Comparison of ENCODE assay signal across 31 mouse cellular contexts in the genomic region with DNA sequence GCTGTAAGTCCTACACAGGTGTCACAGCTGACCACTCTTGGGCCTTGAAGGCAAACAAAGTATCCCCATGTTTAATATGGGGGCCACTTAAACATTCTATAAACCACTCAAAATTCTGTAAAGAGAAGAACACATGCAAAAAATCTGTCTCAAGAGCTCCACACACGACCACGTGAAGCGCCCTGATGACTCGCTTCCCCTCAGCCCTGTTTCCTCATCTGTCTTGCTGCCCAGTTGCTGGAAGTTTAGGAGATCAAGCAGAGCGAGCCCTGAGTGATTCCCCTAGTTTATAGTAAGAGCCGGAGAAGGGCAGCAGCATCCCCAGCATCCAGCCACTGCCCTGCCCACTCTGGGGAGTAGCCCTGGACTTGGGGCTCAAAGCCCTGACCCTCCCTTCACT. TPM values are rescaled to one million over a fixed set of nuclear protein-coding genes. Genes with fewer than 3 reads are reported as not detected.
DNase-seq lines count a peak whose midpoint lies in the region; ATAC-seq and TF ChIP-seq lines count a peak whose summit lies in the region.
"Had no signal": no experiment of that assay in that cellular context is flagged by ENCODE, and none has a peak within 500 bp of the region (broad histone marks: within the 10 kb centered on the region; RNA-seq: fewer than 3 reads in every experiment).

No protein-coding gene starts in this region.

- H3K27ac ChIP-seq in hindbrain, embryonic 13.5 days: peak overlapping the region; percentile 73; the same call in 1 of the 2 replicates
- no peak overlapping the region for H3K27ac ChIP-seq in hindbrain, embryonic 10.5 days
- H3K27ac ChIP-seq in left cerebral cortex, adult 2 months: peak overlapping the region; percentile 6; the same call in 1 of the 2 replicates
- H3K27ac ChIP-seq in macrophage: peak overlapping the region; percentile 55
- H3K27ac ChIP-seq: gastrocnemius, adult 2 months; liver, embryonic 14.5 days; neural tube, embryonic 12.5 days had no signal

- H3K27me3 ChIP-seq in hindbrain, embryonic 13.5 days: no peaks in the 10 kb centered on the region
- H3K27me3 ChIP-seq in hindbrain, embryonic 10.5 days (ENCODE audit: insufficient read depth, poor library complexity, severe bottlenecking): no peaks in the 10 kb centered on the region
- H3K27me3 ChIP-seq: neural tube, embryonic 12.5 days had no signal

- H3K9me3 ChIP-seq in hindbrain, embryonic 13.5 days: no peaks in the 10 kb centered on the region
- no peaks in the 10 kb centered on the region for H3K9me3 ChIP-seq in hindbrain, embryonic 10.5 days
- H3K9me3 ChIP-seq: neural tube, embryonic 12.5 days had no signal

- no peak for TF ChIP-seq CTCF in left cerebral cortex, adult 2 months (IDR thresholded peaks at IDR 0.05)

- ATAC-seq in hindbrain, embryonic 13.5 days (ENCODE audit: low FRiP score): no peak
- ATAC-seq in activated CD4-positive, CD25-positive, alpha-beta regulatory T cell, adult 4 months: no peak
- ATAC-seq: forebrain, embryonic 16.5 days; inflammation-experienced regulatory T-cells, adult 6 months had no signal

- intact Hi-C loops in left cerebral cortex, adult 2 months (cut with DNase I): loop anchor here (2.0 kb wide), 1 partner anchor 27 kb away; no protein-coding TSS in a partner anchor
- intact Hi-C loops in left cerebral cortex, postnatal 36 days (cut with DNase I): no loop called here

- no peak for DNase-seq in hindbrain, embryonic 10.5 days (ENCODE audit: low spot score)
- DNase-seq in left cerebral cortex, adult 2 months (ENCODE audit: extremely low spot score in 1 of 2, low spot score in 2 of 2): no peak
- no peak for DNase-seq in left cerebral cortex, postnatal 36 days (ENCODE audit: low spot score in 2 of 2)
- peak; percentile 55 for DNase-seq in 3T3-L1 (ENCODE audit: low read depth, low spot score)
- DNase-seq: cerebellum, adult 11 months; gastrocnemius, postnatal 36 days; heart, adult 18-20 months; heart, postnatal 36 days; kidney, adult 11 months; kidney, postnatal 14 days; layer of hippocampus, postnatal 36 days; liver; lung, adult 2 months; lung, postnatal 10 days; thymus, adult 2 months; thymus, postnatal 36 days had no signal

- no peak overlapping the region for H3K4me2 ChIP-seq in hindbrain, embryonic 13.5 days
- H3K4me2 ChIP-seq: heart, embryonic 11.5 days; neural tube, embryonic 12.5 days had no signal

- H3K4me3 ChIP-seq in hindbrain, embryonic 13.5 days: no peak overlapping the region
- no peak overlapping the region for H3K4me3 ChIP-seq in hindbrain, embryonic 10.5 days
- H3K4me3 ChIP-seq in left cerebral cortex, adult 2 months: peak overlapping the region; percentile 46
- H3K4me3 ChIP-seq in macrophage (ENCODE audit: inconsistent target): no peak overlapping the region
- H3K4me3 ChIP-seq: erythroblast, embryonic 14.5 days; gastrocnemius, adult 2 months; neural tube, embryonic 12.5 days had no signal

- peaks cover 100% of the 10 kb centered on the region for H3K79me2 ChIP-seq in macrophage (ENCODE audit: inconsistent target)

- H3K4me1 ChIP-seq in hindbrain, embryonic 13.5 days (replicated peaks): peaks cover 49% of the 10 kb centered on the region
- peaks cover 24% of the 10 kb centered on the region for H3K4me1 ChIP-seq in hindbrain, embryonic 10.5 days (replicated peaks)

- WGBS in hindbrain, embryonic 13.5 days: 91% methylated on average over 6 of the region's 6 CpGs
- WGBS in hindbrain, embryonic 10.5 days: 89% methylated on average over 6 of the region's 6 CpGs
- WGBS in macrophage (ENCODE audit: missing documents): 50% methylated on average over 6 of the region's 6 CpGs

- peaks cover 34% of the 10 kb centered on the region for H3K36me3 ChIP-seq in hindbrain, embryonic 13.5 days
- H3K36me3 ChIP-seq in hindbrain, embryonic 10.5 days: peaks cover 54% of the 10 kb centered on the region
- peaks cover 47% of the 10 kb centered on the region for H3K36me3 ChIP-seq in macrophage (ENCODE audit: inconsistent target)

- H3K9ac ChIP-seq in hindbrain, embryonic 13.5 days: 0 out of 2 replicates have a peak overlapping the region, but pooled peaks have one; percentile 65
- H3K9ac ChIP-seq: liver, embryonic 14.5 days had no signal

RNA-seq across cellular contexts. Expression of a gene that starts 28.5 kb away (rescaled TPM):
- polyA plus RNA-seq in hindbrain, embryonic 13.5 days (2015; fragmentation: Nextera tagmentation; extraction: Ambion mirVana): 17.7 and 18.4 TPM in 2 replicates
- 11.2 and 12.1 TPM in 2 replicates for polyA plus RNA-seq in hindbrain, embryonic 10.5 days (2016; fragmentation: Nextera tagmentation; extraction: Ambion mirVana)
- 10 to 100 TPM; 72.8 to 94.8 TPM for total RNA-seq in left cerebral cortex, adult 2 months (2021)
- total RNA-seq in left cerebral cortex, postnatal 36 days (2021): 10 to 100 TPM; 76.2 to 83.6 TPM
- 100 to 1,000 TPM in 6 of 26 experiments, 10 to 100 TPM in 20; 15.1 to 153 (median 46.5) TPM for total RNA-seq in macrophage (2018; cell fraction: chromatin; rRNA removed)
- total RNA-seq in macrophage (2018; cell fraction: cytosol; rRNA removed): 100 to 1,000 TPM in 21 of 26 experiments, 10 to 100 TPM in 5; 87.5 to 220 (median 133) TPM
- 100 to 1,000 TPM in 10 of 26 experiments, 10 to 100 TPM in 16; 43.1 to 161 (median 92.0) TPM for total RNA-seq in macrophage (2018; cell fraction: nucleus; rRNA removed)
- polyA plus RNA-seq in macrophage (2018): 96.5 to 136 TPM (median 117 TPM) in 3 replicates
- 1 to 10 TPM; 1.2 TPM for polyA plus RNA-seq in activated CD4-positive, CD25-positive, alpha-beta regulatory T cell, adult 4 months (2017; shearing (Covaris generic))

RNA-seq across cellular contexts. Expression of a gene that starts 36.7 kb away (rescaled TPM):
- 31.6 and 31.9 TPM in 2 replicates for polyA plus RNA-seq in hindbrain, embryonic 13.5 days (2015; fragmentation: Nextera tagmentation; extraction: Ambion mirVana)
- 62.0 and 69.7 TPM in 2 replicates for polyA plus RNA-seq in hindbrain, embryonic 10.5 days (2016; fragmentation: Nextera tagmentation; extraction: Ambion mirVana)
- total RNA-seq in left cerebral cortex, adult 2 months (2021): 10 to 100 TPM; 32.0 to 33.2 TPM
- 10 to 100 TPM; 32.5 to 33.1 TPM for total RNA-seq in left cerebral cortex, postnatal 36 days (2021)
- total RNA-seq in macrophage (2018; cell fraction: chromatin; rRNA removed): 10 to 100 TPM; 11.9 to 35.7 (median 20.8) TPM
- total RNA-seq in macrophage (2018; cell fraction: cytosol; rRNA removed): 10 to 100 TPM; 32.5 to 64.4 (median 49.7) TPM
- total RNA-seq in macrophage (2018; cell fraction: nucleus; rRNA removed): 10 to 100 TPM; 15.0 to 45.8 (median 31.4) TPM
- polyA plus RNA-seq in macrophage (2018): 36.1 to 79.2 TPM (median 38.4 TPM) in 3 replicates
- 10 to 100 TPM; 22.9 to 24.2 TPM for polyA plus RNA-seq in activated CD4-positive, CD25-positive, alpha-beta regulatory T cell, adult 4 months (2017; shearing (Covaris generic))

RNA-seq across cellular contexts. Expression of a gene that starts 40.1 kb away (rescaled TPM):
- 0.82 and 0.98 TPM in 2 replicates for polyA plus RNA-seq in hindbrain, embryonic 13.5 days (2015; fragmentation: Nextera tagmentation; extraction: Ambion mirVana)
- 0.90 and 1.2 TPM in 2 replicates for polyA plus RNA-seq in hindbrain, embryonic 10.5 days (2016; fragmentation: Nextera tagmentation; extraction: Ambion mirVana)
- total RNA-seq in left cerebral cortex, adult 2 months (2021): 1 to 10 TPM; 1.1 to 1.3 TPM
- total RNA-seq in left cerebral cortex, postnatal 36 days (2021): 1 to 10 TPM in 1 of 2 experiments, under 1 TPM in 1; 0.96 to 1.9 TPM
- total RNA-seq in macrophage (2018; cell fraction: chromatin; rRNA removed): 1 to 10 TPM in 17 of 26 experiments, under 1 TPM in 9; 0.13 to 4.5 (median 1.5) TPM
- under 1 TPM in 25 of 26 experiments, not detected in 1; 0.03 to 0.29 (median 0.09) TPM for total RNA-seq in macrophage (2018; cell fraction: cytosol; rRNA removed)
- total RNA-seq in macrophage (2018; cell fraction: nucleus; rRNA removed): 1 to 10 TPM in 16 of 26 experiments, under 1 TPM in 10; 0.23 to 3.9 (median 1.4) TPM
- 0.15 to 0.34 TPM (median 0.26 TPM) in 3 replicates for polyA plus RNA-seq in macrophage (2018)
- polyA plus RNA-seq in activated CD4-positive, CD25-positive, alpha-beta regulatory T cell, adult 4 months (2017; shearing (Covaris generic)): under 1 TPM; 0.55 to 0.89 TPM

RNA-seq across cellular contexts. Expression of a gene that starts 57.0 kb away (rescaled TPM):
- 0.26 and 0.66 TPM in 2 replicates for polyA plus RNA-seq in hindbrain, embryonic 13.5 days (2015; fragmentation: Nextera tagmentation; extraction: Ambion mirVana)
- 0.15 and 0.47 TPM in 2 replicates for polyA plus RNA-seq in hindbrain, embryonic 10.5 days (2016; fragmentation: Nextera tagmentation; extraction: Ambion mirVana)
- not detected for total RNA-seq in left cerebral cortex, adult 2 months (2021)
- not detected for total RNA-seq in left cerebral cortex, postnatal 36 days (2021)
- not detected for total RNA-seq in macrophage (2018; cell fraction: chromatin; rRNA removed)
- not detected for total RNA-seq in macrophage (2018; cell fraction: cytosol; rRNA removed)
- not detected for total RNA-seq in macrophage (2018; cell fraction: nucleus; rRNA removed)
- polyA plus RNA-seq in macrophage (2018): not detected in 3 replicates
- polyA plus RNA-seq in activated CD4-positive, CD25-positive, alpha-beta regulatory T cell, adult 4 months (2017; shearing (Covaris generic)): not detected
- total RNA-seq: adrenal gland, adult 18-20 months; adrenal gland, postnatal 36 days; gastrocnemius, adult 2 months; gastrocnemius, postnatal 36 days; heart, adult 18-20 months; heart, postnatal 36 days; layer of hippocampus, postnatal 36 days; MEL had no signal
- polyA plus RNA-seq: erythroblast, embryonic 14.5 days; forebrain, embryonic 11.5 days; heart, embryonic 11.5 days; inflammation-experienced regulatory T-cells, adult 6 months; limb, embryonic 11.5 days; liver, embryonic 14.5 days had no signal
